Mouse (Mus musculus): ENCODE results near the gene Sh2d2a.
"Not testable (repeated sequence)": the region's sequence is repeated elsewhere in the genome, so short reads cannot be mapped to it uniquely, and the experiment has no call there.

The Sh2d2a gene

GRCm38 (mm10) chr3:87846650-87847110 lies at the start of gene Sh2d2a:
Gene Sh2d2a, plus strand, starts transcription at chr3:87846755.
- no peak for DNase-seq (ENCODE audit: low read depth in 1 of 2, low spot score in 2 of 2)

DNA sequence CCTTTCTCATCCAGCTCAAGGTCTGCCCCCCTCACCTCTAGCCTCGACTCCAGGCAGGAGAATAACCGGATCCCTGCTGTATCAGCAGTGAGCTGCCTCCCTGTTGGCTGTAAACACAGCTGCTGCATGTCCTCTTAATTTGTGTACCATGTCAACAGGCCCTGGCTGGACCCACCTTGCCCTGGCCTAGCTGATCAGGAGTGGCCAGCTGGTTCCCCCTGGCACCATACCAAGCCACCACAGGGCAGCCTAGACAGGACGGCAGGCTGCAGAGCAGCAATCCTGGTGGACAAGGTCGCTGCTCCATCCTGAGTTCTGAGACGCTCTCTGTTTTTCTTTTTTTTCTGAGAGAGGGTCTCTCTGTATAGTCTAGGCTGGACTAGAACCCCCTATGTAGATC lies 44.9 kb upstream of the Sh2d2a start:
- no peak for DNase-seq (ENCODE audit: low read depth in 1 of 2, low spot score in 2 of 2)

DNA sequence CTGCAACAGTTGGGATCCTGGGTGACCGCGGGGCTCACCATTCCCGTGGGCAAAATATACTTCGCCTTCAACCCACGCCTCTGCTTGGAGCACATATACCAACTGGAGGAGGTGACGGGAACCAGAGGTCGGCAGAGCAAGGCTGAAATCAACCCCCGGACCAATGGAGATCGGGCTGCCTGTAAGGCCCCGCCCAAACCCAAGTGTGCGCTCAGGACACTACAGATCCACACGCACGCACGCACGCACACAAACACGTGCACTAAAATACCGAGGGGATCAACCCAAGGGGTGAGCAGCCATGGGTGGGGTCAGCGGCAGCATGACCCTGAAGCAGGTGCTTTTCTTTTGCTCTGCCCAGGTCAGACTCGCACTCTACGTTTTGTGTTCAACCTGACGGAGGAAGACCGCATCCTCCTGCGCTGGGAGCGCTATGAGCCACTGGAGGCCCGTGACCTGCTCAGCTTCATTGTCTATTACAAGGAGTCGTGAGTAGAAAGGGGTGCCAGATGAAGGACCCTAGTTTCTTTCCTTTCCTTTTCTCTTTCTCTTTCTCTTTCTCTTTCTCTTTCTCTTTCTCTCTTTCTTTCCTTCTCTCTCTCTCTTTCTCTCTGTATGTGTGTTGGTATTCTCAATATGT lies 42.4 kb upstream of the Sh2d2a start:
- no peak for DNase-seq (ENCODE audit: low read depth in 1 of 2, low spot score in 2 of 2)

GRCm38 (mm10) chr3:87809322-87809962 lies 37.1 kb upstream of the Sh2d2a start:
- no peak for DNase-seq (ENCODE audit: low read depth in 1 of 2, low spot score in 2 of 2)

- DNase-seq (ENCODE audit: low read depth in 1 of 2, low spot score in 2 of 2): no peak
Measured at GRCm38 (mm10) chr3:87811297-87811696, 35.3 kb upstream of the Sh2d2a start.

- no peak for DNase-seq (ENCODE audit: low read depth in 1 of 2, low spot score in 2 of 2)
Measured at GRCm38 (mm10) chr3:87812413-87812812, 34.1 kb upstream of the Sh2d2a start.

DNA sequence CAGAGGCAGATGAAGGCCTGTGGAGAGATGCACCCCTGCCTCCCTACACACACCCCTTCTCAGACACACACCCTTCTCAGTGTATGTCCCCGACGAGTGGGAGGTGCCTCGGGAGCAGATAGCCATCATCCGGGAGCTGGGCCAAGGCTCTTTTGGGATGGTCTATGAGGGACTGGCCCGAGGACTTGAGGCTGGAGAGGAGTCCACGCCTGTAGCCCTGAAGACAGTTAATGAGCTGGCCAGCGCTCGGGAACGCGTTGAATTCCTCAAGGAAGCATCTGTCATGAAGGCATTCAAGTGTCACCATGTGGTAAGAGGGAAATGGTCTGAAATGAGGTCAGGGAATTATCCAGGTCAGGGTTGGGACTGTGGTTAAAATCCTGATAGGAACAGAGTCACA lies 33.7 kb upstream of the Sh2d2a start:
- DNase-seq (ENCODE audit: low read depth in 1 of 2, low spot score in 2 of 2): no peak

DNA sequence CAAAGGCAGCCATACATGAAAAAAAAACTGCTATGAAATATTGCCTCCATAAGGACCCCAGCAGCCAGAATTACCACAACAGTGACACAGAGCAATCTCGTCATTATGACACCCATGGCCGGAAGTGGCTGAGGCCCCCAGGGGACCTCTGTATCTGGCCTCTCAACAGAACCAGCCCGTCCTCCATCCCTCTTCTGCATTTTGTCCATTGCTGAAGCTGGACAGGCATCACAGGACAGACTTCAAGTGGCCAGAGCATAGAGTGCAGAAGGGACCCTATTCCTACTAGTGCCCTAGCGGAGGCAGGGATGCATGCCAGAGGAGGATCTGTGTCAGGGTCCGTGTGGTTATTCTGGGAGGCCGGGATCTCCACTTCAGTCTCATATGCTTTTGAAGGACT lies 30.4 kb upstream of the Sh2d2a start:
- DNase-seq (ENCODE audit: low read depth in 1 of 2, low spot score in 2 of 2): no peak

- peak in 1 of 2 experiments; percentile 35 for DNase-seq (ENCODE audit: low read depth in 1 of 2, low spot score in 2 of 2)
Measured at GRCm38 (mm10) chr3:87816646-87817093, 29.9 kb upstream of the Sh2d2a start.

DNA sequence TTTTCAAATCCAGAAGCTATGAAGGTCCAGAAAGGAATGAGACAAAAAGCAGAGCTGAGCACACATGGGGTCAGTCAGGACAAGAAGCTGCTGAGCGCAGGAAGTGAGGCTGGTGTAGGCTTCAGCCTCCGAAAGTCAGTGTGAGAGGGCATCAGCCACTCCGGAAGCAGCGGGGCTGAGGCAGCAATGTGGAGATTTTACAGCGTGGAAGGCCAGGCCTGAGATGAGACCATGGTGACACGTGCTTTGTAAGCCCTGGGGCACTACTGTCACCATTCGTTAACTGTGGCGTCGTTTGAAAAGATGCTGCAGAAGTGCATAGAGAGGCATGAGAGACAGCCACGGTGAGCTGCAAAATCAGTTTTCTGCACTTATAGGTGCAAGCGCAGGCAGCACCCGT lies 28.3 kb upstream of the Sh2d2a start:
- no peak for DNase-seq (ENCODE audit: low read depth in 1 of 2, low spot score in 2 of 2)

DNA sequence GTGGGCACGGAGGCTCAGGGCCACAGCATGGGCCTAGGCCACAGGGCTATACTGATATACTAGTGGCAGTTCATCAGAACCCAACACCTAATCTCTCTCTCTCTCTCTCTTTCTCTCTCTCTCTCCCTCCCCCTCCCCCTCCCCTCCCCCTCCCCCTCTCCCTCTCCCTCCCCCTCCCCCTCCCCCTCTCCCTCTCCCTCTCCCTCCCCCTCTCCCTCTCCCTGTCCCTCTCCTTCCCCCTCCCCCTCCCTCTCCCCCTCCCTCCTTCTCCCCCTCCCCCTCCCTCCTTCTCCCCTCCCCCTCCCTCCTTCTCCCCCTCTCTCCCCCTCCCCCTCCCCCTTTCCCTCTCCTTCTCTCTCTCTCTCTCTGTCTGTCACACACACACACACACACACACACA lies 22.3 kb upstream of the Sh2d2a start, which contains the start of gene Pear1:
Gene Pear1 (minus strand): TSS at position 101 of the 400 bp plus-strand sequence.
- DNase-seq (ENCODE audit: low read depth in 1 of 2, low spot score in 2 of 2): not testable (repeated sequence)

DNA sequence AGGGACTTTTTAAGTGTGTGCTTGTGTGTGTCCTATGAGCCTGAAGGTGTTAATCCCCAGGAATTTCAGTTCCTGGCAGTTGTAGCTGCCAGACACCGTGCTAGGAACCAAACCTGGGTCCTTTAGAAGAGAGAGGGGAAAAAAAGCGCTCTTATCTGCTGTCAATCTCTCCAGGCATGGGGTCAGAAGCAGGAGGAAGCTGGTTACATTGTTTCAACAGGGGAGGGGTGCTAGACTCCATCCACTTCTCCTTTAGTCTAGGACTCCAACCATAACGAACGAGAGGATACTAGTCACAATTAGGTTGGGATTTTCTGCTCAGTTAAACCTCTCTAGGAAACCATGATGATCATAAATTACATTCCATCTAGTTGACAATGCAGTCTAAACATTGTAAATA lies 18.1 kb upstream of the Sh2d2a start:
- DNase-seq (ENCODE audit: low read depth in 1 of 2, low spot score in 2 of 2): no peak

GRCm38 (mm10) chr3:87829025-87829424 lies 17.5 kb upstream of the Sh2d2a start:
- no peak for DNase-seq (ENCODE audit: low read depth in 1 of 2, low spot score in 2 of 2)

DNA sequence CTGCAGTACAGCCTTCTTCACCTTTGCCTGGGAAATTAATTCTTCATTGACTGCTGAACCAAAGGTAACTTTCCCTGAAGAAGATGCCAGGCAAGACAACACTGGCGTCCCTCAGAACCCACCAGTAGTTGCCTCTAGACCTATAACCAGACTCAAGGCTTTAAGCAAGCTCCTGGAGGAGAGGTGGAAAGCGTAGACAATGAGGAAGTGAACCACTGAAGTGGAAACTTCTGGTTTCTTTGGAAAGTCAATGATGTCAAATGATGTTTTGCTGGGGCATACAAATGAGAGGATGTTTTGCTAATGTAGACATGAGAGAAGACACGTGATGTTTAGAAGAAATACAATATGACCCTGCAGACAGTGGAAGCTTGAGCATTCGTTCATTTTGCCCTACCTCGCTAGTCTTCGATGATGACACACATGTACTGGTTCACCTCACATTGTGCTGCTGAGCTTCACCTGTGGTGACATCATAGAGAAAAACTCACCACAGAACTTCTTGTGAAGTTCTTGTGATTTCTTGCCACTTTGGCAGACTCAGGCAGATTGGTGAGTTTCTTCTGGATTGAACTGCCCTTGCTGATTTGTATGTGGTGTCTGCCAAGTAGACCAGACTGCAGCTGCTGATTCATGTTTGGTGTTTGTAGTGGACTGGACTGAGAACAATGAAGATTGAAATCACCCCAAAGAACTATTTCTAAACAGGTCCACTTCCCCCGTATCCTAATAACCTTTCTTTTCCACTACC lies 14.3 kb upstream of the Sh2d2a start:
- DNase-seq (ENCODE audit: low read depth in 1 of 2, low spot score in 2 of 2): no peak

- DNase-seq (ENCODE audit: low read depth in 1 of 2, low spot score in 2 of 2): no peak
Measured at GRCm38 (mm10) chr3:87833482-87833881, 13.1 kb upstream of the Sh2d2a start.

DNA sequence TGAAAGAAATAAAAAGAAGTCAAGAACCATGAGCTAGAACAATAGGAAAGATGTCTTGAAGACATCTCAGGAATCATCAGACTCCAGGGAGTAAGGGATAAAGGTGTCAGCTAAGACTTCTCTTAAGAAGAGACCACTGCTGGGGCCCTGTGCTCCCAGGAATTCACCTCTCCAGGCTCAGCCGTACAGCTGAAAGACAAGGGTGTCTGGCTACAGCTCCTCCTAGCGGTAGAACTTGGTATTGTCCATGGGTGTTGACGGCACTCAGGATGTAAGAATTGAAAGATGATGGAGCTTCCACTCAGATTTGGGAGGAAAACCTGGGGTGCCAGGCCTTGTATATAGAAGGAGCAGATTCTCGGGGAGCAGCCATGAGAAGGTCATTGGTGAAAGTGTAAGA lies 7.9 kb upstream of the Sh2d2a start:
- peak in 1 of 2 experiments; percentile 35 for DNase-seq (ENCODE audit: low read depth in 1 of 2, low spot score in 2 of 2)

- no peak for DNase-seq (ENCODE audit: low read depth in 1 of 2, low spot score in 2 of 2)
Measured at GRCm38 (mm10) chr3:87840858-87841257, 5.7 kb upstream of the Sh2d2a start.

DNA sequence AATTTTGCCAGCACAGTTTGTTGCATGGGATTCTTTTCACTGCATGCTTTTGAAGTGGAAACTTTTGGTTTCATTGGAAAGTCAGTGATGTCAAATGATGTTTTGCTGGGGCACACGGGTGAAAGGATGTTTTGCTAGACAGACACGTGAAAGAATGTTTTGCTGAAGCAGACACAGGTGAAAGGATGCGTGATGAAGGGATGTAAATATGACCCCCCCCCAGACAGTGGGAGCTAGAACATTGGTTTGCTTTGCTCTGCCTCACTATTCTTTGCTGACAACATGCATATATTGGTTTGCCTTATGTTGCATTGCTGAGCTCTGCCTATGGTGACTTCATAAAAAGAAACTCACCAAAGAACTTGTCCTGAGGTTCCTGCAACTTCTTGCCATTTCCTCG lies 1.6 kb upstream of the Sh2d2a start:
- no peak for DNase-seq (ENCODE audit: low read depth in 1 of 2, low spot score in 2 of 2)

GRCm38 (mm10) chr3:87846186-87846585 lies 369 bp upstream of the Sh2d2a start:
- DNase-seq (ENCODE audit: low read depth in 1 of 2, low spot score in 2 of 2): no peak

DNA sequence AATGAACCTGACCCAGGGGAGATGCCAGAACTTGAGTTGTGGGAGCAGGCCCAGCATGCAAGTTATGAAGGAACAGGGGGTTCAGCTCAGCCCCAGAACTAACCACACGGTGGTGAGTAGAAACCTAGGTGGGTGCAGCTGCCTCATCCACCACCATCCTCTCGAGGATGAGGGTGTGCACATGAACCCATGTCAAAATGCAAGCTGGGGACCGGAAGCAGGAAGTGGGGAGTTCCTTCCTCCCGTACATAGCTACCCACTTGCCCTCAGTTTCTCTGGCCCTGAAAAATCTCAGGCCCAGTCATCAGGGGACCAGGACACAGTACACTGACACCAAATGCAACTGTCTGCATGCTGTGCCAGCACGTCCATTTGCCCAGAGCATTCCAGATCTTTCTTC lies 1.1 kb downstream of the Sh2d2a start:
- DNase-seq (ENCODE audit: low read depth in 1 of 2, low spot score in 2 of 2): no peak

GRCm38 (mm10) chr3:87849117-87849516 lies 2.6 kb downstream of the Sh2d2a start:
- no peak for DNase-seq (ENCODE audit: low read depth in 1 of 2, low spot score in 2 of 2)
